Mouse (Mus musculus) hindbrain, embryonic 11.5 days (tissue): ENCODE results near the gene Btbd9. TPM values are rescaled to one million over a fixed set of nuclear protein-coding genes. Genes with fewer than 3 reads are reported as not detected.

ENCODE experiments used
- ATAC-seq: fragments of 200-750 bp; cut with Nextera tagmentation; 2 replicates; pipeline ENCODE4 v1.8.0; 2017; ENCODE audit warnings: mild to moderate bottlenecking, moderate TSS enrichment, moderate library complexity; ENCODE audit not compliant: low FRiP score
- DNase-seq: peaks from one replicate; pipeline ENCODE4 v3.0.0-alpha.2; 2015; ENCODE audit warnings: low spot score
- H3K27ac ChIP-seq: fragments of 300-500 bp; sonication (generic); 2 replicates; pipeline ENCODE4 v1.5.1; 2014; ENCODE audit warnings: mild to moderate bottlenecking, low read depth, low read length
- H3K27me3 ChIP-seq: fragments of 300-500 bp; sonication (generic); 2 replicates; pipeline ENCODE4 v1.6.1; 2014; ENCODE audit warnings: mild to moderate bottlenecking, low read length, moderate library complexity, mixed read lengths; ENCODE audit not compliant: control insufficient read depth, insufficient read depth
- H3K36me3 ChIP-seq: fragments of 300-500 bp; sonication (generic); 2 replicates; pipeline ENCODE4 v1.6.1; 2014; ENCODE audit warnings: mild to moderate bottlenecking, low read length, moderate library complexity, mixed read lengths; ENCODE audit not compliant: control insufficient read depth, insufficient read depth
- H3K4me1 ChIP-seq: fragments of 300-500 bp; sonication (generic); replicated peaks from 2 replicates; pipeline ENCODE4 v1.6.1; 2014; ENCODE audit warnings: low read length, mixed read lengths; ENCODE audit not compliant: control insufficient read depth, insufficient read depth
- H3K4me2 ChIP-seq: fragments of 300-500 bp; sonication (generic); replicated peaks from 2 replicates; pipeline ENCODE4 v1.6.1; 2014; ENCODE audit warnings: mild to moderate bottlenecking, low read depth, low read length
- H3K4me3 ChIP-seq: fragments of 300-500 bp; sonication (generic); 2 replicates; pipeline ENCODE4 v1.5.1; 2014; ENCODE audit warnings: low read depth, low read length
- H3K9ac ChIP-seq: fragments of 300-500 bp; sonication (generic); 2 replicates; pipeline ENCODE4 v1.6.1; 2014; ENCODE audit warnings: low read depth, low read length
- H3K9me3 ChIP-seq: fragments of 300-500 bp; sonication (generic); 2 replicates; pipeline ENCODE4 v1.6.1; 2016; ENCODE audit warnings: low read length; ENCODE audit not compliant: control insufficient read depth
- WGBS: fragments of 180-500 bp; shearing (Covaris S2); extraction: QIAGEN DNeasy Blood & Tissue Kit; methylation state at CpG from one replicate; pipeline ENCODE4 v1.1.7; 2014; 5-methylcytosine and 5-hydroxymethylcytosine counted together
- polyA plus RNA-seq: library from polyadenylated mRNA; unstranded; fragments of >200 nt; fragmentation: Nextera tagmentation; extraction: Ambion mirVana; gene quantifications from 2 replicates; pipeline ENCODE4 v1.2.1, GENCODE M21; 2014

Gene Btbd9
- polyA plus RNA-seq, 1 experiment from 2014 or later = 63.0 TPM

DNA sequence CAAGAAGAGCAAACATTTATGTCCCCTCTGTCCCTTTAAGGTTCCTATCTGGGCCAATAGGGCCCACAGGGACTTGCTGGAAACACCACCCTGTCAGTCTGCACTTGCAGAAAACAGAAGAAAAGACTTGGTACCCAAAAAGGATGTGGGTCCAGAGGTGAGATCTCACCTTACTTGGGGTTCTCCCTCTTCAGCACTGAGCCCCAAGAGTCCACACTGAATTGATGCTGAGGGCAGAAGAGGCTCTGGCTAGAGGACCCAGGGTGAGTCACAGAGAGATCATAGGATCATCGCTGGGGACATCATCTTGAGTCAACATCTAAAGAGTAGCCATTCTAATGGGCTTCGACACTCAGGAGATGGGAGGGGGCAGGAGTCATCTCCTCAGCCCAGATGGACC is 290.6 kb downstream of the Btbd9 start:
- Histone ChIP-seq H3K4me3 (no peak overlapping the region), H3K9ac (no peak overlapping the region), H3K27me3 (no peaks in the 10 kb centered on the region), H3K9me3 (no peaks in the 10 kb centered on the region), H3K4me1 (peaks cover under 1% of the 10 kb centered on the region; the same call in 1 of the 2 replicates), H3K4me2 (no peak overlapping the region), H3K36me3 (no peaks in the 10 kb centered on the region), H3K27ac (no peak overlapping the region)
- WGBS = 96% methylated on average over 2 of the region's 2 CpGs
- no peak for DNase-seq
- ATAC-seq = no peak

DNA sequence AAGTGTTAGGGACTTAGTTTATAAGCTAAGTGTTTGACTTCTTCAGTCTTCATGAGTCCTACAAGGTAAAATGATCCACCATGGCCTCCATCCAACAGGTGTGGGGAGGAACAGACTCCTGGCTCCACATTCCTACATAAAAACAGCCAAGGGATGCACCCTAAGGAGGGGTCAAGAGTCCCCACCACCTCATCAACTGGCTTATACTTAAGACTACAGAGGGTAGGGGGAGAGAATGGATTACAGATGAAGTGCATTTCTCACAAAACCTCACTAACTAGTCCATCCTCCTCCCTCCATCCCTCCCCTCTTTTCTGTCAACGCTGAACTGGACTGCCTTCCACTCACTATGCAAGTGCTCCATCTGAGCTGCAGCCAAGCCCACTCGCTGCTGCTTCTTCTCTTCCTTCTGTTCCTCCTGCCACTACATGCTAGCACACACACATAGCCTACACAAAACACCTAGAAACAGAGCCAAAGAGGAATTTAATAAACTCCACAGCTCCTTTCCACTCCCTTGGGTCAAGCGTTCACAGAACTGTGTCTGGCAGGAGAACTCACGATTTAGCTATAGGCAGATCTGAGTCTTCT is 292.7 kb downstream of the Btbd9 start:
- no peaks in the 10 kb centered on the region for H3K27me3 ChIP-seq
- H3K27ac ChIP-seq = no peak overlapping the region
- ATAC-seq (no peak), DNase-seq (no peak)
- WGBS = 82% methylated on average over 4 of the region's 4 CpGs
- H3K4me1 ChIP-seq = peaks cover 11% of the 10 kb centered on the region; the same call in 1 of the 2 replicates
- no peaks in the 10 kb centered on the region for H3K9me3 ChIP-seq
- no peak overlapping the region for H3K4me2 ChIP-seq
- no peak overlapping the region for H3K9ac ChIP-seq
- no peaks in the 10 kb centered on the region for H3K36me3 ChIP-seq
- H3K4me3 ChIP-seq = no peak overlapping the region

DNA sequence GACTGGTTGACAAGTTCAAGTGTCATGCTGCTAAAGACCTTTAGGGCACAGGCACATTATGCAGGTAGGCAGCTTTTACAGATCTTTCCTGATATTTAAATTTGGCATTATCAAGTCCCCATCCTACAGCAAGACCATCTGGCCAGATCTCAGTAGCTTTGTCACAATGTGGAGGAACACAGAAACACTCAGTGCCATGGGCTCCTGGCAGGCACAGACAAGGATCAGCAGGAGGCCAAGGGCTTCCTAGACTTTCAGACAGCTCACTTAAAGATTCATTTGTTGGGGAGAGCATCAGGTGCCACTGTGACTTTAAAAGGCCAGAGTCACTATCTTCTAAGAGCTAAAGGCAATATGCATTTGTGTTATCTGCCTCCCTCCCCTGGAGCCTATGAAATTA is 293.3 kb downstream of the Btbd9 start:
- Histone ChIP-seq H3K27me3 (no peaks in the 10 kb centered on the region), H3K4me3 (no peak overlapping the region), H3K27ac (no peak overlapping the region), H3K4me1 (peaks cover 11% of the 10 kb centered on the region; the same call in 1 of the 2 replicates), H3K4me2 (no peak overlapping the region), H3K9ac (no peak overlapping the region), H3K9me3 (no peaks in the 10 kb centered on the region), H3K36me3 (no peaks in the 10 kb centered on the region)
- ATAC-seq (no peak), DNase-seq (no peak)

DNA sequence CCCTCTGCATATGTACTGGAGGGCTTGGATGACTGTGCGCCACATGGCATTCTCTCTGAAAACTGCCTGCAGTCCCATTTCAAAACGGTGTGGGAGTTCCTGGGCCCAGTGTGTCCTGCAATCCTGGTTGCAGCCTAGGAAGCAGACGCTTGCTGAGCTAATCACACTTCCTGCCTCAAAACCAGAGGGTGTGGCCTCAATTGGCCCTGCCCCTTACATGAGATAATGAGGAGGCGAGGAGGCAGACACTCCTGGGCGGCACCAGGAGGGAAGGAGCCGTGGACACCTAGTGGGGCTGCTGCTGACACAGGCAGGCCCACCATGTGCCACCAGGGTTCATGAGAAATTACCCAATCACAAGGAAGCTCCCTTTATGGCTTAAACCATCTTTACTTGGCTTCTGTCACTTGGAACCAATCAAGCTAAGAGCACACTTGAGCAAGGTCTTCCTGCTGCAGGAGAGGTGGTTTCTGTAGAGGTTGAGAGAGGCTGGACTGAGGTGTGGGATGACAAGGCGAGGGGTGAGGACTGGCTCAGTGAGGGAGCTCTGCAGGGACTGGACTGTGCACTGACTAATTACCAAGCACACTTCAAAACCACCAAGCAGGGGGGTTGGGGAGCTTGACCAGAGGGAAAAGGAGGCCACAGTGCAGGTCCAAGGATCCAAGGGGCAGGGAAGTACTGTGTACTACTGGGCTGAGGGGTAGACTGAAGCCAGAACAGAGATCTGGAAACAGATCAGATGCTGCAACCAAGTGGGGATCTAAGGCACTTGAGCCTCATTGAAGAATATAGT is 295.8 kb downstream of the Btbd9 start:
- DNase-seq = peak; percentile 26
- WGBS = 50% methylated on average over 7 of the region's 7 CpGs
- Histone ChIP-seq H3K4me2 (no peak overlapping the region), H3K36me3 (no peaks in the 10 kb centered on the region), H3K27me3 (no peaks in the 10 kb centered on the region), H3K9ac (no peak overlapping the region), H3K9me3 (no peaks in the 10 kb centered on the region), H3K4me3 (no peak overlapping the region), H3K27ac (peak overlapping the region; percentile 27; the same call in 1 of the 2 replicates), H3K4me1 (peaks cover 11% of the 10 kb centered on the region; the same call in 1 of the 2 replicates)
- ATAC-seq = no peak; the same call in 1 of the 2 replicates

DNA sequence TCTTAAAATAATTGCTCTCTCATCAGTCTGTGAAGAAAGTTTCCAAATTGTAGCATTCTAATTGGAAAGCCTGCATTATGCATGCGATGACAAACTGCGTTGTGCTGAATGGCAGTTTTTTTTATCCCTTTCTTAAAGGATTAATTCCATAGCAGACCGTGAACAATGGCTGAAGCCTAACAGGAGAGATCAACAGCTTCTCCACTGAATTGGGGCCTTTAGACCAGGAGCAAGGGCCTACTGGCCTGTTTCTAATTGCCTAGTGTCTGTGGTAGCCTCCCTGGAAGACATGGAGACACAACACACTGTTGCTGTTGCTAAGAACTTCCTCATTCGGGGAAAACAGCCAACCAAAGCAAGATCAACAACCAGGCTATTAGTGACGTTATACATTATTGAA is 296.6 kb downstream of the Btbd9 start:
- Histone ChIP-seq H3K27ac (no peak overlapping the region), H3K9ac (no peak overlapping the region), H3K9me3 (no peaks in the 10 kb centered on the region), H3K4me2 (no peak overlapping the region), H3K4me1 (peaks cover 11% of the 10 kb centered on the region; the same call in 1 of the 2 replicates), H3K27me3 (no peaks in the 10 kb centered on the region), H3K36me3 (no peaks in the 10 kb centered on the region), H3K4me3 (no peak overlapping the region)
- ATAC-seq (no peak), DNase-seq (peak; percentile 25)
- 37% methylated on average over 5 of the region's 5 CpGs for WGBS

DNA sequence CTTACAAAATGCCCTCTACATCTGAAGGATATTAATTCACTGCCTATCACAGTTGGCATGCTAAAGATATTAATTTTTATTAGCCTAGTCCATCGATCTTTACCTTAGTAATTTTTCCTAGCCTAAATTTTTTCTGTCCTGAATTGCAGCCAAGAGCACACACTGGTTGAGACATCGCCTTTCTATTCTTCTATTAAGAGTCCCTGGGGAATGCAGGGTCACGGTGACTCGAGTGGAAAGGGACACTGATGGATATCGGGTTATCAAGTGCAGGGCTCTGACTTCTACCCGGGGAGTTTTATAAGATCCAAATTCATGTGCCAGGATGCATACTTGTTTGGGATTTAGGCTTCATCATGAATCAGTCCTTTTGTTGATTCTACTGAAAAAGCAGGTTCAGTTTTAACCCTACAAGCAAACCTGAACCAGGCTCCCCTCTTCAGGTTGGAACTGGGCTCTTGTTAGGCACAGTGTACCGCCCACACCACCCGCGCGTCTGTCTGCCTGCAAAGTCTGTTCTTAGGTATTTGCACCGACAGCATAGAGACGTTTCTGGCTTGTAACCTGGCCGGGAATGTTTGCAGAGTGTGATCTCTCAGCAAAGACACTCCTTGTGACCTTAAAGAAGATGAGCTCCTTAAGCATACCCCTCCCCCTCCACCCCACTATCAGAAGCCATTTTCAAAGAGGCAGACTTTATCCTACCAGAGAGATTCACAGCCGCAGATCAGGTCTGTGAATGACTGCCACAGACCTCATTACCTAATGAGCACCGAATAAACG is 297.5 kb downstream of the Btbd9 start:
- Histone ChIP-seq H3K4me3 (no peak overlapping the region), H3K9ac (no peak overlapping the region), H3K27ac (peak overlapping the region; percentile 51; the same call in 1 of the 2 replicates), H3K9me3 (no peaks in the 10 kb centered on the region), H3K36me3 (no peaks in the 10 kb centered on the region), H3K4me2 (no peak overlapping the region), H3K4me1 (peaks cover 11% of the 10 kb centered on the region; the same call in 1 of the 2 replicates), H3K27me3 (no peaks in the 10 kb centered on the region)
- WGBS = 27% methylated on average over 16 of the region's 16 CpGs
- no peak for ATAC-seq
- peak; percentile 31 for DNase-seq

DNA sequence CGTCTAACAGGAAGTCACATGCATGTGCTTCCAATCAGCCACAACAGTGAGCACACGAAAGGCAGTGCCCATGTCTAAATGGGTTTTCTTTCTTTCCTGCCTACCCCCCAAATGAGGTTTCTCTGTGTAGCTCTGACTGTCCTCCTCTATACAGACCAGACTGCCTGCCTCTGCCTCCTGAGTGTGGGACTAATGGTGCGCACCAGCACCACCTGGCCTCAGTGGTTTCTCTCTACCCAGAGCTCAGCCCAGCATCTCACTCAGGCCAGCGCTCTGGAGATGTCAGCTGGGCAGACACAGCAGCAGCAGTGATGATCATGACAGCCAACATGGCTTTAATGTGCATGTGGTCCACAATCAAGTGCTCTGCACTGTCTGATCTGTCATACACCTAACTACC is 299.8 kb downstream of the Btbd9 start:
- no peak overlapping the region for H3K4me3 ChIP-seq
- H3K4me1 ChIP-seq = peaks cover 11% of the 10 kb centered on the region; the same call in 1 of the 2 replicates
- H3K9me3 ChIP-seq = no peaks in the 10 kb centered on the region
- no peak overlapping the region for H3K27ac ChIP-seq
- 86% methylated on average over 4 of the region's 4 CpGs for WGBS
- H3K36me3 ChIP-seq = no peaks in the 10 kb centered on the region
- no peaks in the 10 kb centered on the region for H3K27me3 ChIP-seq
- no peak overlapping the region for H3K4me2 ChIP-seq
- ATAC-seq (no peak), DNase-seq (no peak)
- no peak overlapping the region for H3K9ac ChIP-seq

DNA sequence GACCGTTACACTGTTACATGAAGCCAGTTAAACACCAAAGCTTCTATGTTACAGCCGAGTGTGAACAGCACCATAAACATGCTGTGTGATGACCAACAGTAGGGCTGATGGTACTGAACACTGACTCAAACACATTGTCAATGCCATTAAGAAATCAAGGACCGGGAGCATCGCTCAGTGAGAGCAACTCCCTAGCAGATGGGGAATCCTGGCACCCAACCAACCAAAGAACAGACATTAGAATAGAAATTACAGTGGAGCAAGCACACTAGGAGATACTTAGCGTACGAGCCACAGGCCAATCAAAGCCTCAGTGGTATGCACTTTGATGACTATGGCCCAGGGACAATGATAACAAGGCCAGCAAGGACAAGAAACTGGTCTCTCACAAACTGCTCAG is 303.5 kb downstream of the Btbd9 start:
- Histone ChIP-seq H3K27ac (no peak overlapping the region), H3K4me1 (no peaks in the 10 kb centered on the region), H3K9ac (no peak overlapping the region), H3K9me3 (no peaks in the 10 kb centered on the region), H3K4me2 (no peak overlapping the region), H3K27me3 (no peaks in the 10 kb centered on the region), H3K4me3 (no peak overlapping the region), H3K36me3 (no peaks in the 10 kb centered on the region)
- no peak for ATAC-seq
- no peak for DNase-seq
- WGBS = 94% methylated on average over 6 of the region's 6 CpGs
